Mouse (Mus musculus): ENCODE measurements around the gene Inafm1. TPM values are rescaled to one million over a fixed set of nuclear protein-coding genes. Genes with fewer than 3 reads are reported as not detected.

Inafm1 gene
- polyA plus RNA-seq, 1 experiment from 2014 or later, result 16.6 TPM

DNA sequence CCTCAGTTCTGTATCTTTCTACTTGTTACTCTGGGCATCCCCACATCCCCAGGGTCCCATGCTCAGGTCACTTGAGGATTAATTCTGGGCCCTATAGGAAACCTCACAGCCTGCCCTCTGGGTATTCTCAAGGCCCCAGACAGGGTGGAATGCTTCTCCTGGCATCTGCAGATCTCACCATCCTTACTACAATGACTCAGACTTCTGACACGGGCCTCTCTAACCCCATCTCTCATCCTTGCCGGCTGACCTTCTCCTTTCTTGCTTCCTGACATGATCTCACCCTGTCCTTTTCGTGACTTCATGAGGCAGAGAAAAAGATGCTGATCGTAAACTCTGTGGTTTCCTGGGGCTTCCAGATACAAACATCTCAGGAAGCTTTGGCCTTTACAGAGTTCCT is 19.2 kb downstream of the Inafm1 start:
- Histone ChIP-seq H3K4me2 (replicated peaks) (no peak overlapping the region), H3K36me3 (no peaks in the 10 kb centered on the region), H3K9ac (no peak overlapping the region), H3K27ac (no peak overlapping the region), H3K4me1 (replicated peaks) (no peaks in the 10 kb centered on the region), H3K4me3 (replicated peaks) (no peak overlapping the region), H3K9me3 (no peaks in the 10 kb centered on the region), H3K27me3 (replicated peaks) (0 out of 2 replicates have a peak, but pooled peaks cover 2% of the 10 kb centered on the region)
- WGBS, result 45% methylated on average over 4 of the region's 4 CpGs
- no peak for ATAC-seq

DNA sequence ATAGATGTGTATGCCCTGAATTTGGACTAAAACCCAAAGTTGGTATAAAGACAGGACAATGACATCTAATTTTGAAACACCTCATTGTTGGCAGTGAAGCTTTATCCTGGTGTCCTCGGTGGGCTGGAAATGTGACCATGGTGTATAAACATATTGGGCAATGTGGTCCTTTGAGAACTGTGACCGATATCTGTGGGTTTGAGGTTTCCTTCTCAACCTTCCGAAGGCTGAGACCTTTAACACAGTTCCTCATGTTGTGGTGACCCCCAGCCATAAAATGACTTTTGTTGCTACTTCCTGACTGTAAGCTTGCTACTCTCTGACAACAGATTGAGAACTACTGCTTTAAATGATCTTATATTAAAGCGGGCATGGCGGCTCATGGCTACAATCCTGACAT is 22.7 kb downstream of the Inafm1 start:
- Histone ChIP-seq H3K27me3 (replicated peaks) (no peaks in the 10 kb centered on the region), H3K4me1 (replicated peaks) (no peaks in the 10 kb centered on the region), H3K9me3 (no peaks in the 10 kb centered on the region), H3K27ac (no peak overlapping the region), H3K4me2 (replicated peaks) (no peak overlapping the region), H3K36me3 (no peaks in the 10 kb centered on the region), H3K9ac (no peak overlapping the region), H3K4me3 (replicated peaks) (no peak overlapping the region)
- ATAC-seq, result no peak
- 81% methylated on average over 5 of the region's 5 CpGs for WGBS

DNA sequence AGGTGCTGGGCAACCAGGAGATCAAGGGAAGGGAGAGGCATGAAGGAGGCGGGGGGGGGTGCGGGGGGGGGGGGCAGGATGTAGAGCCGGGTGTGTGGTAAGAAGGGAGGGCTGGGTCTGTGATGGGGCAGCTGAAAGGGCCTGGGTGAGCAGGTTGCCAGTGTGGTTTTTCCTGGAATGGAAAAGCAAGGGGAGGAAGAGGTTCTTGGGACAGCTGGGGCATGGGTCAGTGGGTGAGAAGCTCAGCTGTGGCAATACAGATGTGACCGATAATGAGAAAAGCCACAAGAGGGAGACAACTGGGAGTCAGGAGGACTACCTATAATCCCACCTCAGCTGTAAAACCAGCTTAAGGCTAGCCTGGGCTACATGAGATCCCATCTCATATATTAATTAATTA is 27.5 kb downstream of the Inafm1 start:
- 55% methylated on average over 1 of the region's 4 CpGs for WGBS
- Histone ChIP-seq H3K4me3 (replicated peaks) (no peak overlapping the region), H3K4me1 (replicated peaks) (no peaks in the 10 kb centered on the region), H3K9ac (no peak overlapping the region), H3K9me3 (no peaks in the 10 kb centered on the region), H3K36me3 (no peaks in the 10 kb centered on the region), H3K4me2 (replicated peaks) (no peak overlapping the region), H3K27ac (no peak overlapping the region), H3K27me3 (replicated peaks) (no peaks in the 10 kb centered on the region)
- no peak for ATAC-seq

DNA sequence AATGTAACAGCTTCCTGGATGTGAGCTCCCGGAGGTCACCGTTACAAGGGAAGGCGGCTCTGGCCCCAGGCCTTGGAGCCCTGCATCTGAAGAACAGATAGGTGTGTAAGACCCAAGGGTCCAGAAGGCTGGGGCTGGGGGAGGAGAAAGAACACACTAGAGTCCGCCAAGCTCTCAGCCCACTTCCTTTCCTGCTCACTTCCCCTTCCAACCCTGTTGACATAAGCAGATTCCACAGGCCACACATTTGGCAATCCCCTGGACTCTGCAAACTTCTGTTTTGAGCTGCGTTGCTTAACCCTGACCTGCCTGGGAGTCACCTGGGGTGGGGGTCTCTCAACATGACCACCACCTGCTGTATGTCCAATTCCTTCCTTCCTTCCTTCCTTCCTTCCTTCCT is 29.4 kb downstream of the Inafm1 start, which contains the start of gene C5ar2:
Gene C5ar2 (minus strand): TSS at position 88 of the 400 bp plus-strand sequence.
- no peak for ATAC-seq
- Histone ChIP-seq H3K4me1 (replicated peaks) (no peaks in the 10 kb centered on the region), H3K4me2 (replicated peaks) (no peak within 1 kb of the TSS), H3K27me3 (replicated peaks) (no peaks in the 10 kb centered on the region), H3K27ac (no peak within 1 kb of the TSS), H3K36me3 (no peaks in the 10 kb centered on the region), H3K4me3 (replicated peaks) (no peak within 1 kb of the TSS), H3K9ac (no peak within 1 kb of the TSS), H3K9me3 (no peaks in the 10 kb centered on the region)
- WGBS, result 60% methylated on average over 5 of the region's 5 CpGs

DNA sequence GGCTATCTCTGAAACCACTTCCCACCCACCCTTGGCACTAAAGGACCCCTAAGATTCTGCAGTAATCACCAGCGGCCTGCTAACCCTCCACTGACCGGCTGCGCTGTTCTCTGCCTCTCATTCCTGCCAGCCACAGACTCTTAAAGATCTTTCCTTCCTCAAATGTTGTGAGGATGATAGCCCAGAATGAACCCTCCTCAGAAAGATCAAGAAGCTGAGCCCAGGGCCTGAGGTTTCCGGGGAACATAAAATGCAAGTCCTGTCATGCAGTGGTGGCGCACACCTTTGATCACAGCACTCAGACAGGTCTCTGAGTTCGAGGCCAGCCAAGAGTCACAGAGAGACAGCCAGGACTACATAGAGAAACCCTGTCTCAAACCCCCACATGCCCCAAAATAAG is 31.2 kb downstream of the Inafm1 start:
- Histone ChIP-seq H3K9me3 (no peaks in the 10 kb centered on the region), H3K27ac (no peak overlapping the region), H3K4me1 (replicated peaks) (no peaks in the 10 kb centered on the region), H3K9ac (no peak overlapping the region), H3K4me2 (replicated peaks) (no peak overlapping the region), H3K4me3 (replicated peaks) (no peak overlapping the region), H3K36me3 (no peaks in the 10 kb centered on the region), H3K27me3 (replicated peaks) (no peaks in the 10 kb centered on the region)
- ATAC-seq, result no peak
- WGBS, result 81% methylated on average over 6 of the region's 6 CpGs

DNA sequence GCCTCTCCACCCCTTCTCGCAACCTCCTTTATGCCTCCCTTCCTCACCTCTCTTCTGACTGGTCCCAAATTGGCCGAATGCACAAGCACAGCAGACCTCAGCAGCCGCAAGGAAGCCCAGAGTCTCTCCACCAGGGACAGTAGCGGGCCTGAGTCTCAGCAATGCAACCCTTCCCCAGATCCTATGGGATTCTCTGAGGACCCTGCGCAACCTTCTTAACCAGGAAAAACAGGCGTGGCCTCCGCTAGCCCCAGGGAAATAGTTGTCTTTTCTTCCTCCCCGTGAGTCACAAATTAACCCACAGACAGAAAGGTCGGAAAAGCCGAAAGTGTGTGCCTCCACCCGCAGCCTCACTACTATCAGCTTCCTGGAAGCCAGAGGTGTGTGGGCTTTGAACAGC is 31.6 kb downstream of the Inafm1 start:
- Histone ChIP-seq H3K4me3 (replicated peaks) (no peak overlapping the region), H3K27ac (no peak overlapping the region), H3K4me2 (replicated peaks) (no peak overlapping the region), H3K4me1 (replicated peaks) (no peaks in the 10 kb centered on the region), H3K27me3 (replicated peaks) (no peaks in the 10 kb centered on the region), H3K36me3 (no peaks in the 10 kb centered on the region), H3K9me3 (no peaks in the 10 kb centered on the region), H3K9ac (no peak overlapping the region)
- WGBS, result 50% methylated on average over 11 of the region's 11 CpGs
- no peak for ATAC-seq

DNA sequence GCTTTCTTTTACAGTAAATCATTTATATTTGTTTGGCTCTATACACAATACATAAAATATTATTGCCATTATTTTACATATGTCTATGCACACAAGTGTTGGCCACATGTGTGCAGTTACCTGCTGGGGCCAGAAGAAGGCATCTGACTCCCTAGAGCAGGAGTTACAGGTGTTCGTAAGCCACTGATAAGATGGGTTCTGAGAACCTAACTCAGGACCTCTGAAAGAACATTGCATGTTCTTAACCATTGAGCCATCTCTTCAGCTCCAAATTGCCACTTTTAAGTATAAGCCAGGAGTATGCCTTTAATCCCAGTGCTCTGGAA is 32.5 kb downstream of the Inafm1 start:
- 92% methylated on average over 1 of the region's 1 CpGs for WGBS
- Histone ChIP-seq H3K4me2 (replicated peaks) (no peak overlapping the region), H3K9ac (no peak overlapping the region), H3K27me3 (replicated peaks) (no peaks in the 10 kb centered on the region), H3K27ac (no peak overlapping the region), H3K9me3 (no peaks in the 10 kb centered on the region), H3K4me1 (replicated peaks) (no peaks in the 10 kb centered on the region), H3K36me3 (no peaks in the 10 kb centered on the region), H3K4me3 (replicated peaks) (no peak overlapping the region)
- no peak for ATAC-seq

DNA sequence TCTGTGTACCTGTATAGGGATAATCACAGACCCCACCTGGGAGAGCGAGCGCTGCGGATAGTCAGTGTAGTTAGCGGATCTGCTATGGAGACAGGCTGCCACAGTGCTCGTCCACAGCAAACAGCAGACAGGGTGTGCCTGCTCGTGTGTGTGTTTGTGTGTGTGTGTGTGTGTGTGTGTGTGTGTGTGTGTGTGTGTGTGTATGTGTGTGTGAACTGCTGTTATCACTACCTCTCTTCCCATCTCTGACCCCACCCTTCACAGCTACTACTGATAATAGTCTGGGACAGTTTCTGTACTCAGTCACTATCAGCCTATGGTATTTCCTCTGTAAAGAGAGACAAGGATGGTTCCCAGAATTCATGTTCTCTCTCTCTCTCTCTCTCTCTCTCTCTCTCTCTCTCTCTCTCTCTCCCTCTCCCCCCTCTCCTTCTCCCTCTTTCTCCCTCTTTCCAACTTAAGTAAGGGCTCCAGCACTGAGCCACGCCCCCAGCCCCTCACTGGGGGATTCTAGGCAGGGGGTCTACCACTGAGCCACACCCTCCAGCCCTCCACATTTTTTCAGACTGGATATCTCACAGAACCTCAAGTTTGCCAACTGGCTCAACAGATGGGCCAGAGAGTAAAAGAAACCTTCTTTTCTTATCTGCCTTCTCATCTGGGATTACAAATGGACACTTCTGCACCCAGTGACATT is 33.0 kb downstream of the Inafm1 start:
- Histone ChIP-seq H3K36me3 (no peaks in the 10 kb centered on the region), H3K9ac (no peak overlapping the region), H3K4me2 (replicated peaks) (no peak overlapping the region), H3K4me1 (replicated peaks) (no peaks in the 10 kb centered on the region), H3K27ac (no peak overlapping the region), H3K4me3 (replicated peaks) (no peak overlapping the region), H3K27me3 (replicated peaks) (no peaks in the 10 kb centered on the region), H3K9me3 (no peaks in the 10 kb centered on the region)
- 69% methylated on average over 7 of the region's 7 CpGs for WGBS
- no peak; the same call in 1 of the 2 replicates for ATAC-seq

DNA sequence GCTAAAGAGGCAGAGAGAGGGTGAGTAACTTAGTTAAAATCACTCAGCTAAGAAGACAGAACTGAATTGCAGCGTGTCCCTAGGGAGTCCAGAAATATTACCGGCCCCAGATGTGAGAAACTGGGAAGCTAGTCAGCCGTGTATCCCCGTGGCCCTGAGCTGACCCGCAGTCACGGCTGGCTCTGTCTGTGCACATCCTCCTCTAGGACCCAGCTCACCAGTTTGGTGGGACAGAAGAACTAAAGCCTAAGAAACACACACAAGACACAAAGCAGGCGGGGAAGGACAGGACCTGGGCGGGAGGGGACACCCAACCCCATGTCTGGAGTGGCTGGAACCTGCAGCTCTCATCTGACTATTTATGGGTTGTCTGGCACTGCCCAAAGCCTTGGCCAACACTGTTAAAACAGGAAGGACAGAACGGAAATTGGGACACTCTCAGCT is 33.8 kb downstream of the Inafm1 start:
- Histone ChIP-seq H3K4me3 (replicated peaks) (no peak overlapping the region), H3K27ac (no peak overlapping the region), H3K9ac (no peak overlapping the region), H3K27me3 (replicated peaks) (no peaks in the 10 kb centered on the region), H3K9me3 (no peaks in the 10 kb centered on the region), H3K4me2 (replicated peaks) (no peak overlapping the region), H3K36me3 (no peaks in the 10 kb centered on the region), H3K4me1 (replicated peaks) (no peaks in the 10 kb centered on the region)
- 56% methylated on average over 9 of the region's 9 CpGs for WGBS
- ATAC-seq, result no peak

DNA sequence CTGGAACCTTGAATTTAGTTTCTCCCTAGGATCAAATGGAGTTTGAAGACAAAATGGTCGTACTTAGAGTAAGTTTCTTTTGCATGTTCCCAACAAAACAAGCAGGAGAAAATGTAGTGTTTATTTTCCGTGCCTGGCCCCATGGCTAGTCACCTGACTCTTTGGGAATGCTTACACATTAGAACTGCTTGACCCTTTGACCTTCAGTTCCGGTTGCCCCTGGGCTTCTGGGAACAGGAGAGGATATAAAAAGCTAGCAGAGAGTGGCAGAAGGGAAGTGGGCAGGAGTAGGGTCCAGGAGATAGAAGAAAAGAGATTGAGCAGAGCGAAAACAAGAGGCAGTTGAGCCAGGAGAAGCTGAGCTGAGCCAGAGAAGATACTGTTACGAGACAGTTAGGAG is 43.5 kb downstream of the Inafm1 start:
- Histone ChIP-seq H3K36me3 (no peaks in the 10 kb centered on the region), H3K9me3 (no peaks in the 10 kb centered on the region), H3K27ac (no peak overlapping the region), H3K4me3 (replicated peaks) (no peak overlapping the region), H3K27me3 (replicated peaks) (0 out of 2 replicates have a peak, but pooled peaks cover 2% of the 10 kb centered on the region), H3K9ac (no peak overlapping the region), H3K4me1 (replicated peaks) (0 out of 2 replicates have a peak, but pooled peaks cover 3% of the 10 kb centered on the region), H3K4me2 (replicated peaks) (no peak overlapping the region)
- 32% methylated on average over 5 of the region's 5 CpGs for WGBS
- no peak for ATAC-seq

Other genes with a start within 250 kb of the Inafm1 start
- gene Bicra, start 225.7 kb downstream of the Inafm1 start, polyA plus RNA-seq (2015; fragmentation: Nextera tagmentation; extraction: Ambion mirVana), result 4.9 and 5.4 TPM in 2 replicates
- gene Zfp541, start 211.8 kb downstream of the Inafm1 start, polyA plus RNA-seq (2015; fragmentation: Nextera tagmentation; extraction: Ambion mirVana), result 0.03 and 0.06 TPM in 2 replicates
- gene Napa, start 175.2 kb downstream of the Inafm1 start, polyA plus RNA-seq (2015; fragmentation: Nextera tagmentation; extraction: Ambion mirVana), result 186 and 194 TPM in 2 replicates
- gene Kptn, start 153.7 kb downstream of the Inafm1 start, polyA plus RNA-seq (2015; fragmentation: Nextera tagmentation; extraction: Ambion mirVana), result 24.4 and 25.6 TPM in 2 replicates
- 0.15 and 0.23 TPM in 2 replicates for gene Slc8a2, start 143.8 kb downstream of the Inafm1 start, polyA plus RNA-seq (2015; fragmentation: Nextera tagmentation; extraction: Ambion mirVana)
- gene Meis3, start 98.5 kb downstream of the Inafm1 start, polyA plus RNA-seq (2015; fragmentation: Nextera tagmentation; extraction: Ambion mirVana), result 30.8 and 31.8 TPM in 2 replicates
- 21.8 and 34.2 TPM in 2 replicates for gene Dhx34, start 51.6 kb downstream of the Inafm1 start, polyA plus RNA-seq (2015; fragmentation: Nextera tagmentation; extraction: Ambion mirVana)
- 0.13 and 0.23 TPM in 2 replicates for gene C5ar2, start 29.5 kb downstream of the Inafm1 start, polyA plus RNA-seq (2015; fragmentation: Nextera tagmentation; extraction: Ambion mirVana)
- gene C5ar1, start 14.1 kb downstream of the Inafm1 start, polyA plus RNA-seq (2015; fragmentation: Nextera tagmentation; extraction: Ambion mirVana), result 2.4 TPM in 2 replicates
- gene Ccdc9, start 13.2 kb upstream of the Inafm1 start, polyA plus RNA-seq (2015; fragmentation: Nextera tagmentation; extraction: Ambion mirVana), result 23.3 and 24.7 TPM in 2 replicates
- gene Bbc3, start 34.8 kb upstream of the Inafm1 start, polyA plus RNA-seq (2015; fragmentation: Nextera tagmentation; extraction: Ambion mirVana), result 5.9 and 6.4 TPM in 2 replicates
- gene Sae1, start 114.2 kb upstream of the Inafm1 start, polyA plus RNA-seq (2015; fragmentation: Nextera tagmentation; extraction: Ambion mirVana), result 270 and 284 TPM in 2 replicates
- gene Zc3h4, start 127.3 kb upstream of the Inafm1 start, polyA plus RNA-seq (2015; fragmentation: Nextera tagmentation; extraction: Ambion mirVana), result 13.8 and 14.4 TPM in 2 replicates
- 48.9 and 54.8 TPM in 2 replicates for gene Tmem160, start 179.2 kb upstream of the Inafm1 start, polyA plus RNA-seq (2015; fragmentation: Nextera tagmentation; extraction: Ambion mirVana)
- 0.25 and 0.38 TPM in 2 replicates for gene Npas1, start 204.1 kb upstream of the Inafm1 start, polyA plus RNA-seq (2015; fragmentation: Nextera tagmentation; extraction: Ambion mirVana)